Mouse (Mus musculus): ENCODE measurements around the gene 3425401B19Rik. TPM values are rescaled to one million over a fixed set of nuclear protein-coding genes. Genes with fewer than 3 reads are reported as not detected.

Gene 3425401B19Rik
- 0.05 and 0.17 TPM in 2 replicates for polyA plus RNA-seq (2014; fragmentation: Nextera tagmentation; extraction: Ambion mirVana)

- Histone ChIP-seq H3K9me3 (ENCODE audit: control insufficient read depth, low read length) (no peaks in the 10 kb centered on the region), H3K4me2 (ENCODE audit: low read length) (peak within 1 kb of the TSS; percentile 36; the same call in 1 of the 2 replicates), H3K4me3 (ENCODE audit: low read depth, low read length) (no peak within 1 kb of the TSS), H3K27ac (ENCODE audit: low read depth) (no peak within 1 kb of the TSS), H3K4me1 (replicated peaks; ENCODE audit: control insufficient read depth, insufficient read depth, low read length) (peaks cover 3% of the 10 kb centered on the region; the same call in 1 of the 2 replicates), H3K36me3 (ENCODE audit: control insufficient read depth, insufficient read depth, low read length) (no peaks in the 10 kb centered on the region), H3K27me3 (replicated peaks; ENCODE audit: control insufficient read depth, insufficient read depth, low read length) (no peaks in the 10 kb centered on the region), H3K9ac (ENCODE audit: low read length) (no peak within 1 kb of the TSS)
- 33% methylated on average over 16 of the region's 16 CpGs for WGBS
- ATAC-seq (replicated peaks; ENCODE audit: low FRiP score, low TSS enrichment, low read depth): no peak
- no peak for DNase-seq (ENCODE audit: low spot score)
Observed at GRCm38 (mm10) chr14:32685124-32685826, at the start of gene 3425401B19Rik. TSS of gene 3425401B19Rik (minus strand) at chr14:32685293.

- ATAC-seq (replicated peaks; ENCODE audit: low FRiP score, low TSS enrichment, low read depth) (no peak), DNase-seq (ENCODE audit: low spot score) (no peak)
- Histone ChIP-seq H3K4me2 (ENCODE audit: low read length) (no peak overlapping the region), H3K27me3 (replicated peaks; ENCODE audit: control insufficient read depth, insufficient read depth, low read length) (no peaks in the 10 kb centered on the region), H3K4me3 (ENCODE audit: low read depth, low read length) (no peak overlapping the region), H3K9me3 (ENCODE audit: control insufficient read depth, low read length) (no peaks in the 10 kb centered on the region), H3K4me1 (replicated peaks; ENCODE audit: control insufficient read depth, insufficient read depth, low read length) (no peaks in the 10 kb centered on the region), H3K9ac (ENCODE audit: low read length) (no peak overlapping the region), H3K27ac (ENCODE audit: low read depth) (no peak overlapping the region), H3K36me3 (ENCODE audit: control insufficient read depth, insufficient read depth, low read length) (no peaks in the 10 kb centered on the region)
- 27% methylated on average over 6 of the region's 6 CpGs for WGBS
Observed at GRCm38 (mm10) chr14:32732961-32733360, 47.9 kb upstream of the 3425401B19Rik start.

GRCm38 (mm10) chr14:32726864-32727263 lies 41.8 kb upstream of the 3425401B19Rik start:
- H3K9ac ChIP-seq (ENCODE audit: low read length): no peak overlapping the region
- no peak overlapping the region for H3K4me2 ChIP-seq (ENCODE audit: low read length)
- H3K36me3 ChIP-seq (ENCODE audit: control insufficient read depth, insufficient read depth, low read length): no peaks in the 10 kb centered on the region
- no peaks in the 10 kb centered on the region for H3K27me3 ChIP-seq (replicated peaks; ENCODE audit: control insufficient read depth, insufficient read depth, low read length)
- no peak overlapping the region for H3K27ac ChIP-seq (ENCODE audit: low read depth)
- ATAC-seq (replicated peaks; ENCODE audit: low FRiP score, low TSS enrichment, low read depth) (no peak), DNase-seq (ENCODE audit: low spot score) (no peak)
- H3K4me3 ChIP-seq (ENCODE audit: low read depth, low read length): no peak overlapping the region
- no peaks in the 10 kb centered on the region for H3K4me1 ChIP-seq (replicated peaks; ENCODE audit: control insufficient read depth, insufficient read depth, low read length)
- H3K9me3 ChIP-seq (ENCODE audit: control insufficient read depth, low read length): no peaks in the 10 kb centered on the region

- H3K4me2 ChIP-seq (ENCODE audit: low read length): no peak overlapping the region
- DNase-seq (ENCODE audit: low spot score) (no peak), ATAC-seq (replicated peaks; ENCODE audit: low FRiP score, low TSS enrichment, low read depth) (no peak)
- no peaks in the 10 kb centered on the region for H3K9me3 ChIP-seq (ENCODE audit: control insufficient read depth, low read length)
- no peaks in the 10 kb centered on the region for H3K27me3 ChIP-seq (replicated peaks; ENCODE audit: control insufficient read depth, insufficient read depth, low read length)
- H3K4me1 ChIP-seq (replicated peaks; ENCODE audit: control insufficient read depth, insufficient read depth, low read length): no peaks in the 10 kb centered on the region
- no peak overlapping the region for H3K4me3 ChIP-seq (ENCODE audit: low read depth, low read length)
- no peak overlapping the region for H3K27ac ChIP-seq (ENCODE audit: low read depth)
- WGBS: 31% methylated on average over 1 of the region's 1 CpGs
- no peak overlapping the region for H3K9ac ChIP-seq (ENCODE audit: low read length)
- H3K36me3 ChIP-seq (ENCODE audit: control insufficient read depth, insufficient read depth, low read length): no peaks in the 10 kb centered on the region
Observed at GRCm38 (mm10) chr14:32721461-32721860, 36.4 kb upstream of the 3425401B19Rik start.

- Histone ChIP-seq H3K27me3 (replicated peaks; ENCODE audit: control insufficient read depth, insufficient read depth, low read length) (no peaks in the 10 kb centered on the region), H3K4me2 (ENCODE audit: low read length) (no peak overlapping the region), H3K9me3 (ENCODE audit: control insufficient read depth, low read length) (no peaks in the 10 kb centered on the region), H3K4me3 (ENCODE audit: low read depth, low read length) (no peak overlapping the region), H3K9ac (ENCODE audit: low read length) (no peak overlapping the region), H3K27ac (ENCODE audit: low read depth) (no peak overlapping the region), H3K4me1 (replicated peaks; ENCODE audit: control insufficient read depth, insufficient read depth, low read length) (no peaks in the 10 kb centered on the region), H3K36me3 (ENCODE audit: control insufficient read depth, insufficient read depth, low read length) (no peaks in the 10 kb centered on the region)
- ATAC-seq (replicated peaks; ENCODE audit: low FRiP score, low TSS enrichment, low read depth): no peak
- 91% methylated on average over 6 of the region's 6 CpGs for WGBS
- no peak for DNase-seq (ENCODE audit: low spot score)
Observed at GRCm38 (mm10) chr14:32716763-32717439, 31.8 kb upstream of the 3425401B19Rik start.

- Histone ChIP-seq H3K9ac (ENCODE audit: low read length) (no peak overlapping the region), H3K4me2 (ENCODE audit: low read length) (no peak overlapping the region), H3K27ac (ENCODE audit: low read depth) (no peak overlapping the region), H3K27me3 (replicated peaks; ENCODE audit: control insufficient read depth, insufficient read depth, low read length) (no peaks in the 10 kb centered on the region), H3K4me3 (ENCODE audit: low read depth, low read length) (no peak overlapping the region), H3K4me1 (replicated peaks; ENCODE audit: control insufficient read depth, insufficient read depth, low read length) (no peaks in the 10 kb centered on the region), H3K36me3 (ENCODE audit: control insufficient read depth, insufficient read depth, low read length) (no peaks in the 10 kb centered on the region), H3K9me3 (ENCODE audit: control insufficient read depth, low read length) (no peaks in the 10 kb centered on the region)
- DNase-seq (ENCODE audit: low spot score) (no peak), ATAC-seq (replicated peaks; ENCODE audit: low FRiP score, low TSS enrichment, low read depth) (no peak)
- 89% methylated on average over 2 of the region's 2 CpGs for WGBS
Observed at GRCm38 (mm10) chr14:32715489-32715888, 30.4 kb upstream of the 3425401B19Rik start.

GRCm38 (mm10) chr14:32715076-32715475 lies 30.0 kb upstream of the 3425401B19Rik start:
- H3K27me3 ChIP-seq (replicated peaks; ENCODE audit: control insufficient read depth, insufficient read depth, low read length): no peaks in the 10 kb centered on the region
- DNase-seq (ENCODE audit: low spot score): no peak
- 92% methylated on average over 6 of the region's 6 CpGs for WGBS
- no peak for ATAC-seq (replicated peaks; ENCODE audit: low FRiP score, low TSS enrichment, low read depth)
- H3K27ac ChIP-seq (ENCODE audit: low read depth): no peak overlapping the region
- H3K9ac ChIP-seq (ENCODE audit: low read length): no peak overlapping the region
- H3K4me3 ChIP-seq (ENCODE audit: low read depth, low read length): no peak overlapping the region
- H3K36me3 ChIP-seq (ENCODE audit: control insufficient read depth, insufficient read depth, low read length): no peaks in the 10 kb centered on the region
- H3K4me2 ChIP-seq (ENCODE audit: low read length): no peak overlapping the region
- H3K4me1 ChIP-seq (replicated peaks; ENCODE audit: control insufficient read depth, insufficient read depth, low read length): no peaks in the 10 kb centered on the region
- H3K9me3 ChIP-seq (ENCODE audit: control insufficient read depth, low read length): no peaks in the 10 kb centered on the region

- Histone ChIP-seq H3K4me2 (ENCODE audit: low read length) (no peak overlapping the region), H3K9me3 (ENCODE audit: control insufficient read depth, low read length) (no peaks in the 10 kb centered on the region), H3K27ac (ENCODE audit: low read depth) (no peak overlapping the region), H3K9ac (ENCODE audit: low read length) (no peak overlapping the region), H3K27me3 (replicated peaks; ENCODE audit: control insufficient read depth, insufficient read depth, low read length) (no peaks in the 10 kb centered on the region), H3K4me1 (replicated peaks; ENCODE audit: control insufficient read depth, insufficient read depth, low read length) (no peaks in the 10 kb centered on the region), H3K4me3 (ENCODE audit: low read depth, low read length) (no peak overlapping the region), H3K36me3 (ENCODE audit: control insufficient read depth, insufficient read depth, low read length) (no peaks in the 10 kb centered on the region)
- ATAC-seq (replicated peaks; ENCODE audit: low FRiP score, low TSS enrichment, low read depth): no peak
- DNase-seq (ENCODE audit: low spot score): no peak
- WGBS: 93% methylated on average over 6 of the region's 6 CpGs
Observed at GRCm38 (mm10) chr14:32709861-32710260, 24.8 kb upstream of the 3425401B19Rik start.

GRCm38 (mm10) chr14:32708756-32709155 lies 23.7 kb upstream of the 3425401B19Rik start:
- WGBS: 53% methylated on average over 7 of the region's 7 CpGs
- no peak for ATAC-seq (replicated peaks; ENCODE audit: low FRiP score, low TSS enrichment, low read depth)
- H3K9me3 ChIP-seq (ENCODE audit: control insufficient read depth, low read length): no peaks in the 10 kb centered on the region
- no peak overlapping the region for H3K4me3 ChIP-seq (ENCODE audit: low read depth, low read length)
- DNase-seq (ENCODE audit: low spot score): no peak
- H3K27me3 ChIP-seq (replicated peaks; ENCODE audit: control insufficient read depth, insufficient read depth, low read length): no peaks in the 10 kb centered on the region
- no peak overlapping the region for H3K4me2 ChIP-seq (ENCODE audit: low read length)
- H3K4me1 ChIP-seq (replicated peaks; ENCODE audit: control insufficient read depth, insufficient read depth, low read length): no peaks in the 10 kb centered on the region
- no peak overlapping the region for H3K9ac ChIP-seq (ENCODE audit: low read length)
- H3K36me3 ChIP-seq (ENCODE audit: control insufficient read depth, insufficient read depth, low read length): no peaks in the 10 kb centered on the region
- no peak overlapping the region for H3K27ac ChIP-seq (ENCODE audit: low read depth)
